Mouse (Mus musculus) hindbrain, embryonic 13.5 days (tissue): ENCODE measurements around the gene Ldlrad1. TPM values are rescaled to one million over a fixed set of nuclear protein-coding genes. Genes with fewer than 3 reads are reported as not detected.

Experiments used
- ATAC-seq: fragments of 200-750 bp; cut with Nextera tagmentation; 2 replicates; pipeline ENCODE4 v1.8.0; 2017; ENCODE audit warnings: moderate TSS enrichment; ENCODE audit not compliant: low FRiP score
- H3K27ac ChIP-seq: fragments of 300-500 bp; sonication (generic); 2 replicates; pipeline ENCODE4 v1.5.1; 2015; ENCODE audit warnings: inconsistent platforms, mild to moderate bottlenecking, moderate library complexity
- H3K27me3 ChIP-seq: fragments of 300-500 bp; sonication (generic); 2 replicates; pipeline ENCODE4 v1.6.1; 2015; ENCODE audit warnings: mild to moderate bottlenecking, inconsistent platforms
- H3K36me3 ChIP-seq: fragments of 300-500 bp; sonication (generic); 2 replicates; pipeline ENCODE4 v1.6.1; 2015; ENCODE audit warnings: mild to moderate bottlenecking, inconsistent platforms
- H3K4me1 ChIP-seq: fragments of 300-500 bp; sonication (generic); replicated peaks from 2 replicates; pipeline ENCODE4 v1.6.1; 2015; ENCODE audit warnings: inconsistent platforms
- H3K4me2 ChIP-seq: fragments of 300-500 bp; sonication (generic); 2 replicates; pipeline ENCODE4 v1.6.1; 2015; ENCODE audit warnings: inconsistent platforms, mild to moderate bottlenecking, moderate library complexity
- H3K4me3 ChIP-seq: fragments of 300-500 bp; sonication (generic); 2 replicates; pipeline ENCODE4 v1.5.1; 2015; ENCODE audit warnings: mild to moderate bottlenecking, inconsistent platforms
- H3K9ac ChIP-seq: fragments of 300-500 bp; sonication (generic); 2 replicates; pipeline ENCODE4 v1.6.1; 2015; ENCODE audit warnings: mild to moderate bottlenecking, inconsistent platforms
- H3K9me3 ChIP-seq: fragments of 300-500 bp; sonication (generic); 2 replicates; pipeline ENCODE4 v1.6.1; 2016; ENCODE audit warnings: inconsistent platforms
- WGBS: fragments of 180-500 bp; shearing (Covaris S2); methylation state at CpG from one replicate; pipeline ENCODE4 v1.1.7; 2015; 5-methylcytosine and 5-hydroxymethylcytosine counted together
- polyA plus RNA-seq: library from polyadenylated mRNA; unstranded; fragments of >200 nt; fragmentation: Nextera tagmentation; extraction: Ambion mirVana; gene quantifications from 2 replicates; pipeline ENCODE4 v1.2.1, GENCODE M21; 2015

The Ldlrad1 gene
- polyA plus RNA-seq, 1 experiment from 2014 or later: not detected

DNA sequence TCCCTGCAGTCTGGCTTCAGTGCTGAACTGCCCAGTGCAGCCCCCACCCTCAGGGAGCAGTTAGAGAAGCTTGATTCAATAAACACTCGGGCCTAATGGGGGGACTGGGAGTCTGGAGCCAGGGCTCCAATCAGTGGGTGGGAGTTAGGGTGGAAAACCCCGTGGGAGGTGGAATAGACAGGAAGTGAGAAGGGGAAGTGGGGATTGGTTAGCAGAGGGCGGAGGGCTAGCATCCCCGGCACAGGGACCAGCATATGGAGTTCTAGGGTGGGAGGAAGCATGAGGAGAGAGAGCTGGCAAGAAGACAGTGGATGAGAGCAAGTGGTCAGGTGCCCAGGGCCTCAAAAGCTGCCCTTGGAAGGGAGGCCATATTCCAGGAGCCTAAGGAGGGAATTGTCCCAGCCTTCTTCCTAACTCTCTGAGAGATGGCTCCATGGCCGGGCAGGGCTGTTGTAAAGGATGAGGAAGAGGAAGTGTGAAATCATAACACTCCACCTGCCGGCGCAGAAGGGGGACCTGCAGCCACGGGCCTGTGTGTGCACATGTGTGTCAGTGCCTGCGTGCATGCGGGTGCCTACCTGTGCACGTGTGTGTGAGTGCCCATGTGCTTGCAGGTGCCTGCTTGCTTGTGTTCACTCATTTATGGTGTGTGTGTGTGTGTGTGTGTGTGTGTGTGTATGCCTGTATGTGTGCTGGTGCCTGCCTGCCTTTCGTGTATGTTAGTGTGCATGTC, 4.5 kb downstream of the Ldlrad1 start:
- H3K9me3 ChIP-seq: no peaks in the 10 kb centered on the region
- WGBS: 74% methylated on average over 12 of the region's 12 CpGs
- H3K27me3 ChIP-seq: no peaks in the 10 kb centered on the region
- no peaks in the 10 kb centered on the region for H3K4me1 ChIP-seq
- no peak overlapping the region for H3K9ac ChIP-seq
- H3K36me3 ChIP-seq: peaks cover 13% of the 10 kb centered on the region
- ATAC-seq: no peak
- no peak overlapping the region for H3K4me2 ChIP-seq
- no peak overlapping the region for H3K27ac ChIP-seq
- no peak overlapping the region for H3K4me3 ChIP-seq

- Histone ChIP-seq H3K9ac (no peak overlapping the region), H3K36me3 (no peaks in the 10 kb centered on the region), H3K4me3 (no peak overlapping the region), H3K9me3 (no peaks in the 10 kb centered on the region), H3K4me1 (no peaks in the 10 kb centered on the region), H3K27me3 (no peaks in the 10 kb centered on the region), H3K4me2 (no peak overlapping the region), H3K27ac (no peak overlapping the region)
- ATAC-seq: no peak
- WGBS: 83% methylated on average over 9 of the region's 9 CpGs
Observed at GRCm38 (mm10) chr4:107217574-107217973, 8.6 kb downstream of the Ldlrad1 start.

DNA sequence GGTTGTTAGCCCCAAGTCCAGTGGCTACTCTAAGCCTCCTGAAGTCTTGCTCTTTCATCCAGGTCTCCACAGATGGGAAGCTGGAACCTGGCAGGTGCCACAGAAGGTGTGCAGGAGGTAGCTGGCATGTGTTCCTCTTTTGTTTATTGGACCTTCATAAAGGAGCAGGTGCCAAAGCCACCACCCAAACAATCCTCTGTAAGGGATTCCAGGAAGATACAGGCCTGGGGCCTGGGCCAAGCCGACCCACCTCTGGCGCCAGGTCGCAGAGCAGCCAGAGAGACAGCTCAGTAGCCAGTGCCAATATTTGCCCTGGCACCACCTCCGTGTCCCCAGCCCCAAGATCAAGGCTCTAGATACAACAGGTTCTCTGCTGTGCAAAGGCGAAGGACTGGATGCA, 12.5 kb downstream of the Ldlrad1 start:
- H3K36me3 ChIP-seq: no peaks in the 10 kb centered on the region
- no peaks in the 10 kb centered on the region for H3K4me1 ChIP-seq
- no peak overlapping the region for H3K4me3 ChIP-seq
- no peak overlapping the region for H3K9ac ChIP-seq
- no peaks in the 10 kb centered on the region for H3K27me3 ChIP-seq
- no peaks in the 10 kb centered on the region for H3K9me3 ChIP-seq
- WGBS: 96% methylated on average over 5 of the region's 5 CpGs
- no peak for ATAC-seq
- no peak overlapping the region for H3K27ac ChIP-seq
- no peak overlapping the region for H3K4me2 ChIP-seq

DNA sequence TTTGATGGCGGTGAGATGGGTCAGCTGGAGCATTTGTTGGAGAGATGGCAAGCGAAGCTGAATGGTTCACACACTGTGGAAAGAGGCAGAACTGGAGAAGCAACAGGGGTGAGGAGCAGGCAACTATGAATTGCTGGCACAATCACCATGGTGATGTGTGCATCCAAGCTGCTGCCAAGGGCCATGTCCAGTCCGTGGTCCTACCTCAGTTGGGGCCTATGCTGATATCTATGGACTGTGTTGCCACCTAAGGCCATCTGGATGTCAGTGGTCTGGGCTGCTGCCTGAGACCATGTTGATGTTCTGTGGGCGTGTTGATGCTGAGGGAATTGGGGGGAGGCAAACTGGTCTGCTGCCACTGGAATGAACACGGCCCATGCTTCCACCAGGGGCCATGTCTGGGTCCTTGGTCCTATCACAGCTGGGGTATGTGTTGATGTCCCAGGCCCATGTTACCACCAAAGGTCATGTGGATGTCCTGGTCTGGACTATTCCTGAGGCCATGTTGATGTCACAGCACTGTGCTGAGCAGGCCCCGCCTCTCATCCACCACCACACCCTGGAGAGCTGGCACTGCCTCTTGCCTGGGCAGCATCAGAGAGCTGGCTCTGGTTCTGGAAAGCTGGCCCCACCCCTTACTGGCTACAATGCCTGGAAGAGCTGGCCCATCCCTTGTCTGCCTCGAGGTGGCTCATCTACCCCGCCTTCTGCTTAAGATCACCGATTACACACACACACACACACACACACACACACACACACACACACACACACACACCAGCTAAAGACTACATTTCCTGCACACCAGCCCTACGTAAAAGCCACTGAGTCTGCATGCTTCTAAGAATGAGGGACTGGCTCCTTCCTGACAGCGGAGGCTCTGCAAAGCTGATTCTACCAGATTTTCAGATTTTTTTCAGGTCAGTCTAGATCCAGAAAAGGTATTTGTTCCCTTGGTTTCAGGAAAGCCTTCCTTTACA, 14.5 kb downstream of the Ldlrad1 start:
- H3K4me1 ChIP-seq: no peaks in the 10 kb centered on the region
- no peaks in the 10 kb centered on the region for H3K9me3 ChIP-seq
- no peaks in the 10 kb centered on the region for H3K27me3 ChIP-seq
- 82% methylated on average over 11 of the region's 11 CpGs for WGBS
- no peak overlapping the region for H3K27ac ChIP-seq
- H3K9ac ChIP-seq: no peak overlapping the region
- H3K4me2 ChIP-seq: no peak overlapping the region
- no peak overlapping the region for H3K4me3 ChIP-seq
- no peaks in the 10 kb centered on the region for H3K36me3 ChIP-seq
- no peak for ATAC-seq

DNA sequence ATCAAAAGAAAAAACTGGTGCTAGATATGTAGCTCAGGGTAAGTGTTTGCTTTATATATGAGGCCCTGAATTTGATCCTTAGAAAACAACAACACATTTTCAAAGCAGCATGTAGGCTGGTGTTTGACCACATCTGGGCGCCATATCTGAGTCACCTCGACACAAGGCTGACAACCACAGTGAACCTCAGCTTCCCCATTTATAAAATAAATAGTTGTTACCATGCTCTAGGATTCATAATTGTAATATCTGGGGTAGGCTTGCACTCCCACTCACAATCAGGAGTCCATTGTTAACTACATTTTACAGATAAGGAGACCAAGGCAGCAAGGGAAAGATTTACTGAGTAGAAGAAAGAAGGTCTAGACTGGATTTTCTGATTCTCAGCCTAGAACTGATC, 17.3 kb downstream of the Ldlrad1 start:
- H3K9me3 ChIP-seq: no peaks in the 10 kb centered on the region
- no peak overlapping the region for H3K27ac ChIP-seq
- no peak overlapping the region for H3K4me2 ChIP-seq
- no peak overlapping the region for H3K4me3 ChIP-seq
- no peaks in the 10 kb centered on the region for H3K27me3 ChIP-seq
- no peaks in the 10 kb centered on the region for H3K4me1 ChIP-seq
- ATAC-seq: no peak
- 0 out of 2 replicates have a peak, but pooled peaks cover 4% of the 10 kb centered on the region for H3K36me3 ChIP-seq
- H3K9ac ChIP-seq: no peak overlapping the region
- WGBS: 90% methylated on average over 2 of the region's 2 CpGs

DNA sequence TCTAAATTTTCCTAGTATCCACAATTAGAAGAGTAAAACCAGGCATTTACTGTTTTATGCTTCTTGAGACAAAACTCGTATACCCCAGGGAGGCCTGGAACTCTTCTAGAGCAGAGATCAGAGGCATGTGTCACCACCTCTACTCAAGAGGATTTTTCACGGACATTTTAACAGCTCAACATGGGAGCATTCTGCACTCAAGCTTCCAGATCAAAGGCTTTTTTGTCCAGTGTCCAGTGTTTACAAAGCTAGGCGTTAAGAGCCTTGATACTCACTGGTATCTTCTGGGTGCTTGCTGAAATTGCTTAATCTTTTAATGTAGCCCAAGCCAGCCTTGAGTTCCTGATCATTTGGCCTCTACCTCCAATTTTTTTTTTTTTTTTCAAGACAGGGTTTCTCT, 23.2 kb downstream of the Ldlrad1 start:
- H3K27ac ChIP-seq: no peak overlapping the region
- no peak overlapping the region for H3K9ac ChIP-seq
- ATAC-seq: no peak
- no peaks in the 10 kb centered on the region for H3K27me3 ChIP-seq
- no peaks in the 10 kb centered on the region for H3K4me1 ChIP-seq
- no peak overlapping the region for H3K4me2 ChIP-seq
- H3K9me3 ChIP-seq: no peaks in the 10 kb centered on the region
- H3K36me3 ChIP-seq: peaks cover 53% of the 10 kb centered on the region
- no peak overlapping the region for H3K4me3 ChIP-seq
- WGBS: 74% methylated on average over 3 of the region's 3 CpGs

DNA sequence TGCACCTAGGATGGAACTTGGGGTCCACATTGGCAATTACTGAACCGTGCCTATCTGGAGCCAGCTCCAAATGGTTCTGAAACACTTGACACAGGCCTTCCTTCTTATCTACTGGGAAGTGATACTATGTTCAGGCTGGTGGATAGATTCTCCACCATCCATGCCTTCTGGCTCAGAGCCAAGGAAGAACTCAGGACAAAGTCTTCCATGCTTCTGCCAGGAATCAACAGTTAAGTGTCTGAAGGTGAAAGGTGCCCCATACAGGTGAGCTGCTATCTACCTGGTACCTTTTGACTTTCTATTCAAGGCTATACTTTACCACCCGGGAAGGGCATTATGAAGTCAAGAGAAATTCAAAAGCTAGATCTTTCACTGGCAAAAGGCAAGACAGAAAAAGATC, 29.3 kb downstream of the Ldlrad1 start:
- no peak for ATAC-seq
- no peak overlapping the region for H3K4me2 ChIP-seq
- H3K36me3 ChIP-seq: peaks cover 90% of the 10 kb centered on the region
- H3K4me3 ChIP-seq: no peak overlapping the region
- WGBS: 99% methylated on average over 2 of the region's 2 CpGs
- H3K27me3 ChIP-seq: no peaks in the 10 kb centered on the region
- no peaks in the 10 kb centered on the region for H3K4me1 ChIP-seq
- no peaks in the 10 kb centered on the region for H3K9me3 ChIP-seq
- H3K27ac ChIP-seq: no peak overlapping the region
- no peak overlapping the region for H3K9ac ChIP-seq

GRCm38 (mm10) chr4:107240196-107240595, 31.2 kb downstream of the Ldlrad1 start:
- 97% methylated on average over 6 of the region's 6 CpGs for whole genome bisulfite sequencing

DNA sequence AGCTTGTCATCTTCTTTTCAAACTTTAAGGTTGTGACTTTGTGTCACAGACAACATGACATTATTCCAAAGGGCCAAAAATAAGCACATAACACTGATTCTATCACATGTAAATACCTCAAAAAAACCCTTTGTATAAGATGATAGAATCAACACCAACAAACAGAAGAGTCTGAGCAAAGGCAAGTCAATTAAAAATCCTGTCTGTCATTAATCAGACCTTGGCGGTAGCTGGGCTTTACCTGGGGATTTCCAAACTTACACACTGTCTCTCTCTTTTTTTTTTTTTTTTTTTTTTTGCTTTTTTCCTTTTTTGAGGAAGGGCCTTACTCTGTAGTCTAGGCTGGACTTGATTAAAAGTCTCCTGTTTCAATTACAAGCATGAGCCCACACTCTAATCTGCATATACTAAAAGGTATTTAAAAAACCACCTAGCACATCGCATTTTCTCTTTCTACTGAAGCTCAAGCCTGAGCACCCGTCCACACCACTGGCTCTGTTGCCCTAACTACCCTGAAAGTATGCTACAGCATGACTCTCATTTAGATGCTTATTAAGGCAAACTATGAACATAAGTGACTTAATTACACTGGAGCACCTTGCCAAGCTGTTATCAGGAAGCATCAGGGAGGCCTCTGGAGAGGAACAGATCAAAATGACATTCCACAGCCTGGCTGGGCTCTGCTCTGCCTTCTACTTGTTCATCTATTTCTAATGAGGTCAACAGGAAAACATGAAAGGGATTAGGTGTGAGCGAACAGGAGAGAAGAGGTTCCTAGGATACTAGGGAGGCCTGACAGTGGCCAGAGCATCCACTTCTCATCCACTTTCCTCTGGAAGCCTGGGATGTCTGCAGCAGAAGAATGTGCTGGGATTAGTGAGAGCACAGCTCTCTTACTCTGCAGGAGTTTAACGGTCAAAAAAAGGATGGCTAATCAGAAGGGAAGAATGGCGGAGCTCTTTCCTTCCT, 34.7 kb downstream of the Ldlrad1 start:
- no peak for ATAC-seq
- Histone ChIP-seq H3K9ac (peak overlapping the region; percentile 10; the same call in 1 of the 2 replicates), H3K27ac (peak overlapping the region; percentile 49; the same call in 1 of the 2 replicates), H3K4me1 (peaks cover 13% of the 10 kb centered on the region), H3K4me3 (no peak overlapping the region), H3K27me3 (no peaks in the 10 kb centered on the region), H3K9me3 (no peaks in the 10 kb centered on the region), H3K4me2 (no peak overlapping the region), H3K36me3 (peaks cover 54% of the 10 kb centered on the region)
- 70% methylated on average over 6 of the region's 6 CpGs for WGBS

More at GRCm38 (mm10) chr4:107240196-107240595, 31.2 kb downstream of the Ldlrad1 start:
- H3K27me3 ChIP-seq: no peaks in the 10 kb centered on the region
- no peaks in the 10 kb centered on the region for H3K9me3 ChIP-seq
- no peak overlapping the region for H3K4me3 ChIP-seq
- no peak overlapping the region for H3K27ac ChIP-seq
- H3K36me3 ChIP-seq: peaks cover 76% of the 10 kb centered on the region
- no peak for ATAC-seq
- H3K4me1 ChIP-seq: peaks cover 8% of the 10 kb centered on the region; the same call in 1 of the 2 replicates
- no peak overlapping the region for H3K9ac ChIP-seq
- no peak overlapping the region for H3K4me2 ChIP-seq

GRCm38 (mm10) chr4:107245368-107245767, 36.4 kb downstream of the Ldlrad1 start:
- Histone ChIP-seq H3K4me2 (no peak overlapping the region), H3K27ac (no peak overlapping the region), H3K9ac (no peak overlapping the region), H3K9me3 (no peaks in the 10 kb centered on the region), H3K36me3 (peaks cover 39% of the 10 kb centered on the region), H3K27me3 (no peaks in the 10 kb centered on the region), H3K4me3 (no peak overlapping the region), H3K4me1 (peaks cover 29% of the 10 kb centered on the region)
- WGBS: 84% methylated on average over 2 of the region's 2 CpGs
- no peak for ATAC-seq

DNA sequence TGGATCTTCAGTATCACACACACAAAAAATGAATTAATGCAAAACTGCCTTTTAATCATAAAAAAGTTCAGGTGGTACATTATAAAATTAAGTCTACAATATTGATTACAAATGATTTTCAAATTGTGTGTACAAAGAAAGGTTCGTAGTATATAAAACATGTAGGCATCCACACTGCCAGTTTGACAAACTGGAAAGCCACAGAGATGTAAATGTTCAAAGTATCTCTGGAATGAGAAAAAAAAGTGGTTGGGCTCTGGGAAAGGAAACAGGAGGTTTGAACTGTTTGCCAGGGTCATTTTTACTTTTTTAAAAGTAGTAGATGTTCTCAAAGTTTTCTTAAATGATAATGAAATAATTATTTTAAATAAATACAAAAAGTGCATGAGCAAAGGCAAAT, 37.1 kb downstream of the Ldlrad1 start:
- peaks cover 33% of the 10 kb centered on the region for H3K4me1 ChIP-seq
- H3K36me3 ChIP-seq: peaks cover 32% of the 10 kb centered on the region
- H3K27me3 ChIP-seq: no peaks in the 10 kb centered on the region
- H3K9ac ChIP-seq: no peak overlapping the region
- H3K4me2 ChIP-seq: no peak overlapping the region
- 79% methylated on average over 1 of the region's 1 CpGs for WGBS
- no peak for ATAC-seq
- H3K9me3 ChIP-seq: no peaks in the 10 kb centered on the region
- H3K27ac ChIP-seq: no peak overlapping the region
- no peak overlapping the region for H3K4me3 ChIP-seq
